Mouse (Mus musculus): Measurements from ENCODE around the gene Wfdc9. TPM values are rescaled to one million over a fixed set of nuclear protein-coding genes. Genes with fewer than 3 reads are reported as not detected.

Wfdc9 gene
- polyA plus RNA-seq, 1 experiment: not detected

DNA sequence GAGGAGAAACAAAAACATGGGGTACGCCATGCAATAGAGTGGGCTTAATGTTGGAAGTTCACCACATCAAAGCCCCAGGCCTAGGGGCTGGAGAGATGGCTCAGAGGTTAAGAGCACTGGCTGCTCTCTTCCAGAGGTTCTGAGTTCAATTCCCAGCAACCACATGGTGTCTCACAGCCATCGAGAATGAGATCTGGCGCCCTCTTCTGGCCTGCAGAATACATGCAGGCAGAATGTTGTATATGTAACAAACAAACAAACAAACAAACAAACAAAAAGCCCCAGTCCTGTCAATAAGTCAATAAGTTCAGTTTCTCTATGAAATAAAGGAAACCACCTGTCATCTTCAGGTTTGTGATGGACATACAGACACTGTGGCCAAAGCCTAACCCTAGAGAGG is 56.2 kb downstream of the Wfdc9 start:
- no peak for TF ChIP-seq MYOD1 (IDR thresholded peaks at IDR 0.05; ENCODE audit: control insufficient read depth in 1 of 3, insufficient read length in 2 of 3, low read depth in 2 of 3)
- no peak for TF ChIP-seq POLR2AphosphoS2 (IDR thresholded peaks at IDR 0.05; ENCODE audit: insufficient read length, low read depth)
- no peak for TF ChIP-seq REST (IDR thresholded peaks at IDR 0.05; ENCODE audit: insufficient read depth, insufficient read length)
- TF ChIP-seq TCF12 (IDR thresholded peaks at IDR 0.05; ENCODE audit: insufficient read depth, poor library complexity, severe bottlenecking): no peak
- no peak for TF ChIP-seq POLR2A (IDR thresholded peaks at IDR 0.05; ENCODE audit: insufficient read length, low read depth)
- no peak for TF ChIP-seq USF1 (IDR thresholded peaks at IDR 0.05; ENCODE audit: low read depth)
- TF ChIP-seq E2F4 (IDR thresholded peaks at IDR 0.05; ENCODE audit: insufficient read depth): no peak
- TF ChIP-seq SRF (IDR thresholded peaks at IDR 0.05; ENCODE audit: control insufficient read depth, insufficient read length, low read depth): no peak
- no peak for TF ChIP-seq MAX (IDR thresholded peaks at IDR 0.05; ENCODE audit: low read depth)
- TF ChIP-seq MYOG (IDR thresholded peaks at IDR 0.05; ENCODE audit: control insufficient read depth in 1 of 3, insufficient read depth in 1 of 3, insufficient read length in 2 of 3, low read depth in 2 of 3): no peak
- TF ChIP-seq TCF3 (IDR thresholded peaks at IDR 0.05; ENCODE audit: insufficient read length, low read depth): no peak
- no peak for TF ChIP-seq CEBPB (IDR thresholded peaks at IDR 0.05; ENCODE audit: insufficient read depth, poor library complexity, severe bottlenecking)
- H3K36me3 ChIP-seq (ENCODE audit: control insufficient read depth, insufficient read depth): no peaks in the 10 kb centered on the region
- H3ac ChIP-seq (ENCODE audit: control insufficient read depth, insufficient read length): no peak overlapping the region
- H3K79me2 ChIP-seq (ENCODE audit: control insufficient read depth, insufficient read depth): no peaks in the 10 kb centered on the region
- no peak overlapping the region for H3K4me2 ChIP-seq (ENCODE audit: low read depth)
- H3K27me3 ChIP-seq (ENCODE audit: control insufficient read depth, insufficient read depth, insufficient read length): peaks cover 37% of the 10 kb centered on the region
- no peak overlapping the region for H3K4me3 ChIP-seq

Other genes with a start within 250 kb of the Wfdc9 start
- gene Sdc4, start 212.7 kb downstream of the Wfdc9 start, polyA plus RNA-seq (2012; fragmentation: generic; extraction: Trizol): 52.4 TPM
- 47.6 TPM for gene Sys1, start 199.6 kb downstream of the Wfdc9 start, polyA plus RNA-seq (2012; fragmentation: generic; extraction: Trizol)
- gene Gm20458, start 195.6 kb downstream of the Wfdc9 start, polyA plus RNA-seq (2012; fragmentation: generic; extraction: Trizol): 31.6 TPM
- not detected for gene Trp53tg5, start 182.9 kb downstream of the Wfdc9 start, polyA plus RNA-seq (2012; fragmentation: generic; extraction: Trizol)
- gene Dbndd2, start 170.5 kb downstream of the Wfdc9 start, polyA plus RNA-seq (2012; fragmentation: generic; extraction: Trizol): 16.4 TPM
- 79.2 TPM for gene Pigt, start 159.1 kb downstream of the Wfdc9 start, polyA plus RNA-seq (2012; fragmentation: generic; extraction: Trizol)
- not detected for gene Wfdc2, start 94.2 kb downstream of the Wfdc9 start, polyA plus RNA-seq (2012; fragmentation: generic; extraction: Trizol)
- gene Spint3, start 83.1 kb downstream of the Wfdc9 start, polyA plus RNA-seq (2012; fragmentation: generic; extraction: Trizol): not detected
- not detected for gene Wfdc6a, start 71.1 kb downstream of the Wfdc9 start, polyA plus RNA-seq (2012; fragmentation: generic; extraction: Trizol)
- gene Eppin, start 63.0 kb downstream of the Wfdc9 start, polyA plus RNA-seq (2012; fragmentation: generic; extraction: Trizol): not detected
- gene Wfdc6b, start 43.1 kb downstream of the Wfdc9 start, polyA plus RNA-seq (2012; fragmentation: generic; extraction: Trizol): not detected
- not detected for gene Wfdc8, start 43.0 kb downstream of the Wfdc9 start, polyA plus RNA-seq (2012; fragmentation: generic; extraction: Trizol)
- not detected for gene Wfdc16, start 17.8 kb downstream of the Wfdc9 start, polyA plus RNA-seq (2012; fragmentation: generic; extraction: Trizol)
- gene Wfdc10, start 537 bp downstream of the Wfdc9 start, polyA plus RNA-seq (2012; fragmentation: generic; extraction: Trizol): not detected
- not detected for gene Wfdc11, start 17.5 kb upstream of the Wfdc9 start, polyA plus RNA-seq (2012; fragmentation: generic; extraction: Trizol)
- 0.04 TPM for gene Wfdc13, start 28.5 kb upstream of the Wfdc9 start, polyA plus RNA-seq (2012; fragmentation: generic; extraction: Trizol)
- not detected for gene Spint4, start 41.9 kb upstream of the Wfdc9 start, polyA plus RNA-seq (2012; fragmentation: generic; extraction: Trizol)
- gene Spint5, start 58.7 kb upstream of the Wfdc9 start, polyA plus RNA-seq (2012; fragmentation: generic; extraction: Trizol): not detected
- 0.41 TPM for gene Wfdc3, start 89.3 kb upstream of the Wfdc9 start, polyA plus RNA-seq (2012; fragmentation: generic; extraction: Trizol)
- gene Dnttip1, start 89.4 kb upstream of the Wfdc9 start, polyA plus RNA-seq (2012; fragmentation: generic; extraction: Trizol): 63.0 TPM
- 103 TPM for gene Ube2c, start 113.3 kb upstream of the Wfdc9 start, polyA plus RNA-seq (2012; fragmentation: generic; extraction: Trizol)
- gene Tnnc2, start 123.4 kb upstream of the Wfdc9 start, polyA plus RNA-seq (2012; fragmentation: generic; extraction: Trizol): 3,985 TPM
- gene Snx21, start 129.2 kb upstream of the Wfdc9 start, polyA plus RNA-seq (2012; fragmentation: generic; extraction: Trizol): 29.5 TPM
- 24.5 TPM for gene Acot8, start 148.3 kb upstream of the Wfdc9 start, polyA plus RNA-seq (2012; fragmentation: generic; extraction: Trizol)
- 3.3 TPM for gene Zswim3, start 148.5 kb upstream of the Wfdc9 start, polyA plus RNA-seq (2012; fragmentation: generic; extraction: Trizol)
- 13.3 TPM for gene Zswim1, start 166.1 kb upstream of the Wfdc9 start, polyA plus RNA-seq (2012; fragmentation: generic; extraction: Trizol)
- 0.40 TPM for gene Spata25, start 172.0 kb upstream of the Wfdc9 start, polyA plus RNA-seq (2012; fragmentation: generic; extraction: Trizol)
- 202 TPM for gene Ctsa, start 176.3 kb upstream of the Wfdc9 start, polyA plus RNA-seq (2012; fragmentation: generic; extraction: Trizol)
- 23.5 TPM for gene Neurl2, start 176.9 kb upstream of the Wfdc9 start, polyA plus RNA-seq (2012; fragmentation: generic; extraction: Trizol)
- 117 TPM for gene Pltp, start 201.1 kb upstream of the Wfdc9 start, polyA plus RNA-seq (2012; fragmentation: generic; extraction: Trizol)
- 43.2 TPM for gene Pcif1, start 222.7 kb upstream of the Wfdc9 start, polyA plus RNA-seq (2012; fragmentation: generic; extraction: Trizol)